Mouse (Mus musculus) right cerebral cortex, postnatal 10 days (tissue): ENCODE data around the gene Pde6c.
A peak's percentile ranks its signal among the peaks of the same experiment; 100 is the strongest.

Experiments
- DNase-seq, 2 experiments: peaks; one replicate each; pipeline ENCODE4 v3.0.0; 2021; ENCODE audit warnings: low spot score in 2 of 2

Pde6c gene

GRCm38 (mm10) chr19:38132481-38132880 lies at the start of gene Pde6c:
TSS of gene Pde6c (plus strand) at chr19:38132781.
- DNase-seq = no peak

DNA sequence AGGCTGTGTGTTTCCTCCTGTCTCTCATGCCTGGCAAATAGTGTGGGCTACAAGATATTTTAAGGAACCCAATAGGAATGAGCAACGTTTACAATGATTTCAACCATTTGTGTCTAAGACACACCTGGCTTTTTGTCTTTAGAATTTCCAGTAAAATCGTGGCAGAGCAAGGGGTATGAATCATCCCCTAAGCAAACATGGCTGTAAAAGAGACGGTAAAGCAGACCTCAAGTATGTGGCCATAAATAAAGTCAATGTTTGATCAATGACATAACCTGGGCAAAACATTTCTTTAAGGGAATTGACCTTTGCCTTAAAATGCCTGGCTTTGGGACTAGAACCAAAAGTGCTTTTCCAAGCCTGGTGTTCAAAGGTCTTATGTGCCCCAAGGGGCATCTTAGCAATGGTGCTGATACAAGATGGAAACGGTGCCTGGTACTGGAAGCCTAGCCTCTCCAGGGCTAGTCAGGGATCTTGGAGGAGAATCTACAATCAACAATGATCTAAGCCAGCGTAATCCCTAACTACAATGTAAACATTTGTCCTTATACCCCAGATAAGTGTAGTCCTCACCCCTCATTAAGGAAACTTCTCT lies 49.6 kb upstream of the Pde6c start:
- no peak for DNase-seq

DNA sequence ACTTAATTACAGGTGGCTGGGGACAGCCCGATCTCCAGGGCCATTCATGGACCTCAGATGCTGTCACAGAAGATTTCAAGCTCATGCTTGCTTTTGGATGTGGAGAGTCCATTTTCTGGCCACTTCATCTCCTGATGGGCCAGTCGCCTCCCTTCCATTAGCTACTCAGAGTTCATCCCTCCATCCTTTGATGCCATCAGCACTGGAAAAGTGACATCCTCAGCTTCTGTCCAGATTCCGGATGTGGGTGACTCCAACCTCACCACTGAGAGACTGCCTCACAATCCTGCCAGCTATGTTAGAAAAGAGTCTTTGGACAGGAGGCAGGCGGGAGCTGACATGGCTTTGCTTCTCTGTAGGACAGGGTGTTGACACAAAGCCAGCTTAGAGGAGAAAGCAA lies 46.7 kb upstream of the Pde6c start:
- no peak for DNase-seq

- DNase-seq = peak; percentile 47 to 55
Measured at GRCm38 (mm10) chr19:38086948-38087551, 45.5 kb upstream of the Pde6c start.

DNA sequence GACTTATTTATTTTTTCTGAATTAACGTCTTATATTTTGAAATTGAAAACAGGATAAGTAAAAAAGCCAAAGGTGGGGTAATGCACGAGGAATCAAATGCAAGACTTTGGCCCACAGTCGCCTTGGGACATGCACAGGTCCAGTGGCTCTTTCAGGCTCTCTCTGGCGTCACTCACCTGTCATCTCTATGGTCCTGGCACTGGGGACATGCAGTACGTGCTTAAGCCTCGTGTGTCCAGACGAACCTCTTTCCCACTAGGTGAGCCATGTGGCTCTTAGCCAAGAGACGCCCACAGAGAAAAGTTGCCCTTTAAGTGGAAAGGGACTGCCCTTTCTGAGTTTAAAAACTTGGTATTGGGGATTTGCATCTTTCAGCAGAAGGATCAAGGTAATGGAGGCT lies 43.2 kb upstream of the Pde6c start:
- no peak for DNase-seq

- DNase-seq = no peak
Measured at GRCm38 (mm10) chr19:38091512-38091985, 41.0 kb upstream of the Pde6c start.

- DNase-seq = no peak
Measured at GRCm38 (mm10) chr19:38096231-38096630, 36.4 kb upstream of the Pde6c start.

DNA sequence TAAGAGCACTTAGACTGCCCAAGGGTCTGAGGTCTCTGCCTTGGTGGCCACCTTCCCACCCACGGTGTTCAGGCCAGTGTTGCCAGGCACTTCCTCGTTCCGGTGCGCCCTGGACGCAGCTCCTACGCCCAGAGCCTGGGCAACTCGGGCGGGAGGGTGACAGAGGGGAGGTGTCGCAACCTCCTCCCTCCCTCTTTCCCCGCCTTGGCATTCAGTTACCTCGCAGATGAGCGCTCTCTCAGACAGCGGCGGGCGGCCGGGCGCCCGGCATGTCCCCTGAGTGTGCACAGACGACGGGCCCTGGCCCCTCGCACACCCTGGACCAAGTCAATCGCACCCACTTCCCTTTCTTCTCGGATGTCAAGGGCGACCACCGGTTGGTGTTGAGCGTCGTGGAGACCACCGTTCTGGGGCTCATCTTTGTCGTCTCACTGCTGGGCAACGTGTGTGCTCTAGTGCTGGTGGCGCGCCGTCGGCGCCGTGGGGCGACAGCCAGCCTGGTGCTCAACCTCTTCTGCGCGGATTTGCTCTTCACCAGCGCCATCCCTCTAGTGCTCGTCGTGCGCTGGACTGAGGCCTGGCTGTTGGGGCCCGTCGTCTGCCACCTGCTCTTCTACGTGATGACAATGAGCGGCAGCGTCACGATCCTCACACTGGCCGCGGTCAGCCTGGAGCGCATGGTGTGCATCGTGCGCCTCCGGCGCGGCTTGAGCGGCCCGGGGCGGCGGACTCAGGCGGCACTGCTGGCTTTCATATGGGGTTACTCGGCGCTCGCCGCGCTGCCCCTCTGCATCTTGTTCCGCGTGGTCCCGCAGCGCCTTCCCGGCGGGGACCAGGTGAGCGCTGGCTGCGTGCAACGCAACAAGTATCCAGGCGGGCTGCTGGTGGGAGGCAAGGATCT lies 35.5 kb upstream of the Pde6c start, which contains the start of gene Ffar4:
Gene Ffar4 (plus strand): TSS at position 214 of the 901 bp plus-strand sequence.
- peak in 1 of 2 experiments; percentile 22 for DNase-seq

DNA sequence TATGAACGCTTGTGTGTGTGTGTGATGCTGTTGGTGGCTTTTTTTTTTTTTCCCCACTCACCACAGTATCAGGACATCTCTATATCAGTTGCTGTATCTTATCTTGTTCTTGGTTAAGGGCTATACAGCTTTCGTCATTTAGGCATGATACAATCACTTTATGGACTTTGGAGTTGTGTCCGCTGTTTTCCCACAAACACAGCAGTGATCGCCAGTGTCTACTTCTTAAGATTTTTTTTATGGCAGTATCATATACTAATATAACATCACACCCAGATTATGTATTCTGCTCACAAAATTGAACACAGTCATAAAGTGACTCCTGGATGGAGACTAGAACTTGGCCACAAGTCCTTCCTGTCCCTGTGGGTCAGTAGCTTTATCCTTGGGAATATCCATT lies 24.7 kb upstream of the Pde6c start:
- DNase-seq = no peak

DNA sequence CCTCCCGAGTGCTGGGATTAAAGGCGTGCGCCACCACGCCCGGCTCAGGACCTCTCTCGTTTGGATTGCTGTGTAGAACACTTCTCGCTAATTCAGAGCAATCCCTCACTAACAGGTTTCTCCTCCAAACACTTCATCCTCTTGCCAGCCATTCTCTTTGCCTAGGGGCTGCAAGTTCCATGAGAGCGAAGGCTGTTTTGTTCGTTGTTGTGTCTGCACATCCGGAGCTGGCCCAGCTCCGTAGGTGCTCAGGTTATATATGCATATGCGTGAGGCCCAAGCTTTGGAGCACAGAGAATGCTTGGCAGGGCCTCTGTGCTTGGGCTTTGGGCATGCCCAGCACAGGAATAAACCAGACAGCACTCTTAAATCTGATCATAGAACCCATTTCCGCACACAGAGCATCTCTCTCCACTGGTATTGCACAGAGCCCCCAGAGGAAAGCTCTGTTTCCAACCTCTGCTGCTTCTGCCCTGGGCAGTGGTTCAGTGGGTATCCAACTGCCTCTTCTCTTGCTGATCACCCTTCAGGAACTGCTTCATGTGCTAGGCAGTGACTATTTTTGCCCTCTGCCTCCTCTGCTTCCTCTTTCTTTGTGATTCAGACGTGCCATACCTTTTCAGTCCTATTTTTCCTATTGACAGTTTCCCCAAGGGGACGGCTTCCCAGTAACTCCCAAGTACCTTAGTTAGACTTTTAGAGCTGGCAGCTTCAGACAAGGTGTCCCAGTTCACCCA lies 22.9 kb upstream of the Pde6c start:
- DNase-seq = no peak

DNA sequence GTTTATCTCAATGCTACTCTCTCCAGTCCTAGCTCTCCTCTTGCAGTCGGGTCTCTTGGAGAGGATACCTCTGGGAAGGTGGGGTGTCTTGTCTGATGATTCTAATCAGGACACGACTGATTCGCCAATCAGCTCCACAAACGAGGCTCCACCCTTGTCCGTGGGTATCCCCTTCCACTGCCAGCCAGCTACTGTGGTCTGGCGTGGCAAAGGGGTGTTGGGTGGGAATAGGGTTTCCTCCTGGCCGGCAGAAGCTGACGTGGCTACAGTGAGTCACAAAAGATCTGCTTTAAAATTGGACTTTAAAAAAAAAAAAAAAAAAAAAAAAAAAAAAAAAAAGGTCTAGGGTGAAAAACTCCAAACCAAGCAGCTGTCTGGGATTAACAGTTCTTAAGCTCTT lies 21.5 kb upstream of the Pde6c start:
- no peak for DNase-seq

GRCm38 (mm10) chr19:38112575-38112974 lies 20.0 kb upstream of the Pde6c start:
- no peak for DNase-seq

DNA sequence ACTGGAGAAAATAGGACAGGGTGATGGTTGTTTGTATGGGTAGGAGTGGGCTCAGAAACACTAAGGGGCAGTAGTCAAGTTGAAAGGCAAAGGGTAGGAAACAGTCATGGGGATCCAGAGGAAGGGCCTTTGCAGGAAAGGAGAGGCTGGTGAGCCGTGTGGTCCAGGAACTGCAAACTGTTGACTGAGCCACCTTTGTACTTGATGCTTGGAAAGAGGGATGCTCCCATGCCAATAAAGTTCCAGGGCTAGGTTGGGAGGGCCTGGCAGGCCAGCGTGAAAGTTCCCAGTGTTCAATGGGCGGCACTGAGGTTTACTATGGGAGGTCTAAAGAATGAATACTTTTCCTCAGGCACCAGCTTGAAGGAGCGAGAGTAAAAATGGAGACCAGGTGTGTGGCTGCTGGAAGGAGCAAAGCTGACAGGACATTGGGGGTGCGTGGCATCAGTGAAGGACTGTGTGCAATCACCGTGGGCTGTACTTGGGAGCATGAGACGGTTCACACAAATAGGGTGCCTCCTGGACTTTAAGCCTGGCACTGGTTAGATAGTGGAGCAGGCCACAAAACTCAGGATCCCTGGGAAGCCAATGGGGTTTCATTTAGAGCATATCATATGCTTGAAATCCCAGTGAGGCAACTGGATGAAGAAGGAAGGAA lies 17.6 kb upstream of the Pde6c start:
- DNase-seq = no peak

GRCm38 (mm10) chr19:38120123-38120760 lies 12.3 kb upstream of the Pde6c start:
- no peak for DNase-seq

- no peak for DNase-seq
Measured at GRCm38 (mm10) chr19:38123921-38124320, 8.7 kb upstream of the Pde6c start.

GRCm38 (mm10) chr19:38124401-38125218 lies 8.0 kb upstream of the Pde6c start:
- peak; percentile 26 to 30 for DNase-seq

DNA sequence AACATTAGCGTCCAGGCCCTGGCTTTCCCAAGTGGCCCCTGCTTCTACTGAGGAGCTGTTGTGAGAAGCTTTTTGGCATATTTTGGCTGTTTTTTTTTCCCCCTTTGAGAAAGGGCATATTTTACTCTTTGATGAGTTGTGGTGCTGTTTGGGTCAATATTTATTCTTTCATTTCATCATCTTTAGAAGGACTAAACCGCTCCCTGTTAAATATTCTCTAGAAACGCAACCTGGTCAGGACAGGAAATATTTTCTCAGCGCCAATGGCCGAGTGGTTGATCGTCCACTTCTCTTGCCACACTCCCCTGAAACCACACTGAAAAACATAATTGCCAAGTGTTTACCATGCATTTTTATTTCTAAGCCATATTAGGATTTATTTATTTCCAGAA lies 7.4 kb upstream of the Pde6c start, which contains the start of gene Rbp4:
Gene Rbp4 (minus strand): TSS at position 63 of the 392 bp plus-strand sequence.
- DNase-seq = no peak

GRCm38 (mm10) chr19:38126656-38127055 lies 5.9 kb upstream of the Pde6c start:
- DNase-seq = no peak

DNA sequence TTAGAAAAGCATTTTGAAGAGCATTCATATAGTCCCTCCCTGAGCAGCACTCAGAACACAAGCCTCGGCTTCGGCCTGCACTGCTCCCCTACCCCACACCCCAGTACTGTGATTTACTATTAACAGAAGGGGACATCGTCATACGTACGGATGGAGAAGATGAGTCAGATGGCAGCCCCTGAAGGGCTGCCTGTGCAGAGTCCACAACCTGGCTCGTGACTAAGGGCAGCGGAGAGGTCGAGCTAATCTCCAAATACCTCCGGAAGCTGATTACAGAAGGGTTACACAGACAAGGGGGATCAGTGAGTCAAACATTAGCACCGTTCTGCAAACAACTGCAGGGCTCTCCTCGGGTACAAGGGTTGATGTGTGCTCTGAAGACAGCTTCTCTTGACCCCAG lies 1.4 kb downstream of the Pde6c start:
- DNase-seq = no peak

DNA sequence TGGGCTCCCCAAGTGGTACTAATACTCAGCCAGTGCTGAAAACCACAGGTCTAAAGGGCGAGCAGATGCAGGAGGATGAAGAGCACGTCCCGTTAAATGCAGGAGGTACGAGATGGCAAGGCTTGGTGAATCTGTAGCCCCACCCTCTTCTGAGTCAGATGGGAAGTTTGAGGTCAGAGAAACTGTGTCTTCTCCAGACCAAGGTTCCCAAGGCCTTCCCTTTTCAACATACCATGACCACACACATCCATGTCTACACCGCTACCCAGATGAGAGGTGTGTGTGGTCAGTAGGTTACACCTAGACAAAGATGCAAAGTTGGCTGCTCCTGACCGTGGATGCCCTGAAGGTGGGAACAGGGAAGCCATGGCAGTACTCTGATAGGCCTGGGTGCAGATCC lies 2.2 kb downstream of the Pde6c start:
- DNase-seq = no peak
